Mouse (Mus musculus) embryonic fibroblast, embryonic 13.5 days (primary cell): ENCODE measurements around the gene Fam83f. TPM values are rescaled to one million over a fixed set of nuclear protein-coding genes. Genes with fewer than 3 reads are reported as not detected.
"Not testable (repeated sequence)": the region's sequence is repeated elsewhere in the genome, so short reads cannot be mapped to it uniquely, and the experiment has no call there.

Experiments used
- H3K27ac ChIP-seq: 2 replicates; pipeline ENCODE4 v1.5.1; 2012; ENCODE audit warnings: low read length, control low read depth, inconsistent platforms; ENCODE audit not compliant: insufficient read depth
- H3K4me1 ChIP-seq: 2 replicates; pipeline ENCODE4 v1.6.1; 2011; ENCODE audit warnings: low read length; ENCODE audit not compliant: control insufficient read depth, insufficient read depth
- H3K4me3 ChIP-seq: 2 replicates; pipeline ENCODE4 v1.5.1; 2011; ENCODE audit warnings: mild to moderate bottlenecking, control low read depth, low read length; ENCODE audit not compliant: insufficient read depth
- CTCF ChIP-seq: IDR thresholded peaks from 2 replicates; pipeline ENCODE4 v1.5.1; 2011; ENCODE audit warnings: mild to moderate bottlenecking, control low read depth, low read length, moderate library complexity, borderline replicate concordance; ENCODE audit not compliant: insufficient read depth
- POLR2A ChIP-seq: IDR thresholded peaks from 2 replicates; pipeline ENCODE4 v1.6.1; 2011; ENCODE audit warnings: low read depth, mild to moderate bottlenecking, control low read depth, low read length, moderate library complexity
- polyA plus RNA-seq: library from polyadenylated mRNA; stranded (reverse); fragments of >200 nt; gene quantifications from 2 replicates; pipeline ENCODE4 v1.2.4, GENCODE M21; 2011; ENCODE audit warnings: low read depth; ENCODE audit not compliant: missing spikeins, insufficient read length

The Fam83f gene
- polyA plus RNA-seq, 1 experiment: 0.23 TPM

- H3K4me1 ChIP-seq: peaks cover 4% of the 10 kb centered on the region; the same call in 1 of the 2 replicates
- no peak for TF ChIP-seq POLR2A
- no peak for TF ChIP-seq CTCF
- no peak overlapping the region for H3K27ac ChIP-seq
- H3K4me3 ChIP-seq: no peak overlapping the region
Measured at GRCm38 (mm10) chr15:80717431-80717830, 45.8 kb downstream of the Fam83f start.

- TF ChIP-seq POLR2A: no peak
- TF ChIP-seq CTCF: no peak
- Histone ChIP-seq H3K27ac (no peak overlapping the region), H3K4me3 (no peak overlapping the region), H3K4me1 (peaks cover 4% of the 10 kb centered on the region; the same call in 1 of the 2 replicates)
Measured at GRCm38 (mm10) chr15:80720249-80720648, 48.6 kb downstream of the Fam83f start.

GRCm38 (mm10) chr15:80721861-80722260 is 50.2 kb downstream of the Fam83f start:
- Histone ChIP-seq H3K4me3 (no peak overlapping the region), H3K27ac (no peak overlapping the region), H3K4me1 (peaks cover 4% of the 10 kb centered on the region; the same call in 1 of the 2 replicates)
- TF ChIP-seq CTCF (no peak), POLR2A (no peak)

GRCm38 (mm10) chr15:80722366-80722765 is 50.7 kb downstream of the Fam83f start:
- peaks cover 4% of the 10 kb centered on the region; the same call in 1 of the 2 replicates for H3K4me1 ChIP-seq
- H3K4me3 ChIP-seq: no peak overlapping the region
- H3K27ac ChIP-seq: no peak overlapping the region
- TF ChIP-seq POLR2A: no peak
- no peak for TF ChIP-seq CTCF

- Histone ChIP-seq H3K4me3 (no peak overlapping the region), H3K27ac (no peak overlapping the region), H3K4me1 (no peaks in the 10 kb centered on the region)
- TF ChIP-seq POLR2A (no peak), CTCF (no peak)
Measured at GRCm38 (mm10) chr15:80729477-80729876, 57.8 kb downstream of the Fam83f start.

- H3K4me1 ChIP-seq: no peaks in the 10 kb centered on the region
- H3K27ac ChIP-seq: no peak overlapping the region
- no peak overlapping the region for H3K4me3 ChIP-seq
- TF ChIP-seq POLR2A: no peak
- no peak for TF ChIP-seq CTCF
Measured at GRCm38 (mm10) chr15:80731043-80731442, 59.4 kb downstream of the Fam83f start.

- H3K27ac ChIP-seq: no peak overlapping the region
- TF ChIP-seq CTCF (no peak), POLR2A (no peak)
- H3K4me3 ChIP-seq: no peak overlapping the region
- H3K4me1 ChIP-seq: no peaks in the 10 kb centered on the region
Measured at GRCm38 (mm10) chr15:80731511-80731910, 59.9 kb downstream of the Fam83f start.

- TF ChIP-seq POLR2A: no peak
- no peak for TF ChIP-seq CTCF
- H3K4me1 ChIP-seq: no peaks in the 10 kb centered on the region
- H3K4me3 ChIP-seq: no peak overlapping the region
- H3K27ac ChIP-seq: no peak overlapping the region
Measured at GRCm38 (mm10) chr15:80732266-80733030, 60.8 kb downstream of the Fam83f start.

- no peak overlapping the region for H3K4me3 ChIP-seq
- H3K27ac ChIP-seq: no peak overlapping the region
- no peak for TF ChIP-seq POLR2A
- no peak for TF ChIP-seq CTCF
- H3K4me1 ChIP-seq: no peaks in the 10 kb centered on the region
Measured at GRCm38 (mm10) chr15:80735300-80735699, 63.7 kb downstream of the Fam83f start.

- H3K4me3 ChIP-seq, H3K4me1 ChIP-seq, H3K27ac ChIP-seq: not testable (repeated sequence)
Measured at GRCm38 (mm10) chr15:80735708-80736107, 64.1 kb downstream of the Fam83f start.

- Histone ChIP-seq H3K27ac (no peak overlapping the region), H3K4me3 (no peak overlapping the region), H3K4me1 (no peaks in the 10 kb centered on the region)
- TF ChIP-seq CTCF (no peak), POLR2A (no peak)
Measured at GRCm38 (mm10) chr15:80736553-80736952, 64.9 kb downstream of the Fam83f start.
